Comparison of ENCODE assay signal across 8 mouse cellular contexts in genomic region chr7:98692761-98693546, GRCm38 (mm10). TPM values are rescaled to one million over a fixed set of nuclear protein-coding genes. Genes with fewer than 3 reads are reported as not detected.
DNase-seq lines count a peak whose midpoint lies in the region; ATAC-seq lines count a peak whose summit lies in the region.

No protein-coding gene starts in this region.

- H3K9ac ChIP-seq in forebrain, embryonic 13.5 days = 0 out of 2 replicates have a peak overlapping the region, but pooled peaks have one; percentile 30
- no peak overlapping the region for H3K9ac ChIP-seq in forebrain, embryonic 12.5 days
- H3K9ac ChIP-seq in heart, embryonic 15.5 days = no peak overlapping the region

- H3K4me2 ChIP-seq in forebrain, embryonic 13.5 days = no peak overlapping the region
- H3K4me2 ChIP-seq in forebrain, embryonic 12.5 days = no peak overlapping the region
- peak overlapping the region; percentile 47 for H3K4me2 ChIP-seq in heart, embryonic 15.5 days

- DNase-seq in large intestine, adult 2 months (ENCODE audit: low read depth, low spot score) = peak; percentile 44
- no peak for DNase-seq in right cerebral cortex, postnatal 36 days (ENCODE audit: low spot score in 2 of 2)
- DNase-seq in cerebellum, adult 8-10 months = no peak
- no peak for DNase-seq in retina, postnatal 1 day

- H3K9me3 ChIP-seq in forebrain, embryonic 13.5 days (replicated peaks) = no peaks in the 10 kb centered on the region
- no peaks in the 10 kb centered on the region for H3K9me3 ChIP-seq in forebrain, embryonic 12.5 days
- no peaks in the 10 kb centered on the region for H3K9me3 ChIP-seq in heart, embryonic 15.5 days (replicated peaks)

- H3K27ac ChIP-seq in forebrain, embryonic 13.5 days = no peak overlapping the region
- H3K27ac ChIP-seq in forebrain, embryonic 12.5 days = no peak overlapping the region
- peak overlapping the region; percentile 30; the same call in 1 of the 2 replicates for H3K27ac ChIP-seq in heart, embryonic 15.5 days

- no peak overlapping the region for H3K4me3 ChIP-seq in forebrain, embryonic 13.5 days
- H3K4me3 ChIP-seq in forebrain, embryonic 12.5 days (replicated peaks) = no peak overlapping the region
- H3K4me3 ChIP-seq in heart, embryonic 15.5 days = 0 out of 2 replicates have a peak overlapping the region, but pooled peaks have one; percentile 9

- no peak for ATAC-seq in forebrain, embryonic 13.5 days
- no peak for ATAC-seq in forebrain, embryonic 12.5 days (ENCODE audit: low FRiP score)
- peak; percentile 90 for ATAC-seq in CD4-positive, CD25-positive, alpha-beta regulatory T cell, adult 4 months
- peak; percentile 31; the same call in 1 of the 2 replicates for ATAC-seq in heart, embryonic 15.5 days (replicated peaks; ENCODE audit: insufficient number of reproducible peaks, insufficient read depth, low FRiP score, low read depth)

- H3K27me3 ChIP-seq in forebrain, embryonic 13.5 days = no peaks in the 10 kb centered on the region
- no peaks in the 10 kb centered on the region for H3K27me3 ChIP-seq in forebrain, embryonic 12.5 days
- no peaks in the 10 kb centered on the region for H3K27me3 ChIP-seq in heart, embryonic 15.5 days

- WGBS in forebrain, embryonic 13.5 days = 49% methylated on average over 24 of the region's 24 CpGs
- 49% methylated on average over 24 of the region's 24 CpGs for whole genome bisulfite sequencing in forebrain, embryonic 12.5 days
- WGBS in heart, embryonic 15.5 days = 35% methylated on average over 24 of the region's 24 CpGs
- 13% methylated on average over 24 of the region's 24 CpGs for WGBS in large intestine, adult 2 months

- H3K36me3 ChIP-seq in forebrain, embryonic 13.5 days (ENCODE audit: poor library complexity, severe bottlenecking) = no peaks in the 10 kb centered on the region
- no peaks in the 10 kb centered on the region for H3K36me3 ChIP-seq in forebrain, embryonic 12.5 days (replicated peaks)
- no peaks in the 10 kb centered on the region for H3K36me3 ChIP-seq in heart, embryonic 15.5 days

- H3K4me1 ChIP-seq in forebrain, embryonic 13.5 days = peaks cover 3% of the 10 kb centered on the region; the same call in 1 of the 2 replicates
- H3K4me1 ChIP-seq in forebrain, embryonic 12.5 days = peaks cover 2% of the 10 kb centered on the region
- peaks cover 8% of the 10 kb centered on the region for H3K4me1 ChIP-seq in heart, embryonic 15.5 days (replicated peaks)

RNA-seq across cellular contexts. Expression of gene Thap12, which starts 9.9 kb away (rescaled TPM):
- polyA plus RNA-seq in forebrain, embryonic 13.5 days (2015; fragmentation: Nextera tagmentation; extraction: Ambion mirVana) = 45.1 and 48.7 TPM in 2 replicates
- polyA plus RNA-seq in forebrain, embryonic 12.5 days (2016; fragmentation: Nextera tagmentation; extraction: Ambion mirVana) = 72.6 and 76.1 TPM in 2 replicates
- polyA plus RNA-seq in CD4-positive, CD25-positive, alpha-beta regulatory T cell, adult 4 months (2017; shearing (Covaris generic)) = 10 to 100 TPM; 12.2 to 13.6 TPM
- polyA plus RNA-seq in heart, embryonic 15.5 days (2015; fragmentation: Nextera tagmentation; extraction: Ambion mirVana) = 35.6 and 37.4 TPM in 2 replicates
- polyA plus RNA-seq in large intestine, adult 2 months (2012; rRNA removed) = 9.0 and 9.5 TPM in 2 replicates

RNA-seq across cellular contexts. Expression of gene Emsy, which starts 36.4 kb away (rescaled TPM):
- 35.8 and 37.7 TPM in 2 replicates for polyA plus RNA-seq in forebrain, embryonic 13.5 days (2015; fragmentation: Nextera tagmentation; extraction: Ambion mirVana)
- polyA plus RNA-seq in forebrain, embryonic 12.5 days (2016; fragmentation: Nextera tagmentation; extraction: Ambion mirVana) = 39.7 and 56.7 TPM in 2 replicates
- polyA plus RNA-seq in CD4-positive, CD25-positive, alpha-beta regulatory T cell, adult 4 months (2017; shearing (Covaris generic)) = 10 to 100 TPM; 71.4 to 73.3 TPM
- polyA plus RNA-seq in heart, embryonic 15.5 days (2015; fragmentation: Nextera tagmentation; extraction: Ambion mirVana) = 20.2 and 23.1 TPM in 2 replicates
- 8.8 and 14.6 TPM in 2 replicates for polyA plus RNA-seq in large intestine, adult 2 months (2012; rRNA removed)

Comparison
In these comparisons a context has a peak if more than half of its experiments do, and no peak if none do; other contexts are left out.
1. ATAC-seq: peak in CD4-positive, CD25-positive, alpha-beta regulatory T cell, adult 4 months (single experiment) and heart, embryonic 15.5 days (single experiment); none in forebrain, embryonic 13.5 days (single experiment) and forebrain, embryonic 12.5 days (single experiment).